Mouse (Mus musculus): ENCODE data around the gene Hoxd1. TPM values are rescaled to one million over a fixed set of nuclear protein-coding genes. Genes with fewer than 3 reads are reported as not detected.

The Hoxd1 gene
- polyA plus RNA-seq, 1 experiment from 2014 or later: 0.80 TPM

- no peaks in the 10 kb centered on the region for H3K36me3 ChIP-seq (replicated peaks; ENCODE audit: control insufficient read depth, insufficient read depth, low read depth, low read length)
Measured at GRCm38 (mm10) chr2:74721882-74722281, 40.9 kb upstream of the Hoxd1 start.

GRCm38 (mm10) chr2:74722949-74723348 is 39.8 kb upstream of the Hoxd1 start:
- ATAC-seq (replicated peaks; ENCODE audit: insufficient number of reproducible peaks, low FRiP score, low TSS enrichment, low read depth) (no peak), DNase-seq (ENCODE audit: low spot score) (no peak)
- peaks cover 91% of the 10 kb centered on the region for H3K27me3 ChIP-seq (ENCODE audit: control insufficient read depth, insufficient read depth, low read length)
- no peaks in the 10 kb centered on the region; the same call in none of the 2 replicates for H3K4me1 ChIP-seq (ENCODE audit: control insufficient read depth, insufficient read depth, low read length)
- 1% methylated on average over 8 of the region's 8 CpGs for WGBS
- H3K27ac ChIP-seq (replicated peaks; ENCODE audit: low read depth, low read length): no peak overlapping the region
- H3K36me3 ChIP-seq (replicated peaks; ENCODE audit: control insufficient read depth, insufficient read depth, low read depth, low read length): no peaks in the 10 kb centered on the region
- no peak overlapping the region for H3K4me3 ChIP-seq (ENCODE audit: low read depth, low read length)
- H3K9me3 ChIP-seq (replicated peaks; ENCODE audit: control insufficient read depth, low read length): no peaks in the 10 kb centered on the region
- no peak overlapping the region for H3K4me2 ChIP-seq (ENCODE audit: low read depth, low read length)
- no peak overlapping the region for H3K9ac ChIP-seq (replicated peaks; ENCODE audit: low read length)

More at GRCm38 (mm10) chr2:74721882-74722281, 40.9 kb upstream of the Hoxd1 start:
- no peak overlapping the region for H3K4me2 ChIP-seq (ENCODE audit: low read depth, low read length)
- H3K9ac ChIP-seq (replicated peaks; ENCODE audit: low read length): no peak overlapping the region
- no peaks in the 10 kb centered on the region for H3K9me3 ChIP-seq (replicated peaks; ENCODE audit: control insufficient read depth, low read length)
- ATAC-seq (replicated peaks; ENCODE audit: insufficient number of reproducible peaks, low FRiP score, low TSS enrichment, low read depth): no peak
- 3% methylated on average over 6 of the region's 6 CpGs for WGBS
- H3K4me3 ChIP-seq (ENCODE audit: low read depth, low read length): no peak overlapping the region
- peaks cover 87% of the 10 kb centered on the region for H3K27me3 ChIP-seq (ENCODE audit: control insufficient read depth, insufficient read depth, low read length)
- DNase-seq (ENCODE audit: low spot score): no peak
- H3K4me1 ChIP-seq (ENCODE audit: control insufficient read depth, insufficient read depth, low read length): no peaks in the 10 kb centered on the region
- H3K27ac ChIP-seq (replicated peaks; ENCODE audit: low read depth, low read length): no peak overlapping the region

GRCm38 (mm10) chr2:74724244-74725015 is 38.4 kb upstream of the Hoxd1 start:
- DNase-seq (ENCODE audit: low spot score) (no peak), ATAC-seq (replicated peaks; ENCODE audit: insufficient number of reproducible peaks, low FRiP score, low TSS enrichment, low read depth) (no peak)
- no peak overlapping the region for H3K27ac ChIP-seq (replicated peaks; ENCODE audit: low read depth, low read length)
- H3K4me1 ChIP-seq (ENCODE audit: control insufficient read depth, insufficient read depth, low read length): no peaks in the 10 kb centered on the region; the same call in none of the 2 replicates
- no peak overlapping the region for H3K9ac ChIP-seq (replicated peaks; ENCODE audit: low read length)
- no peak overlapping the region for H3K4me2 ChIP-seq (ENCODE audit: low read depth, low read length)
- H3K36me3 ChIP-seq (replicated peaks; ENCODE audit: control insufficient read depth, insufficient read depth, low read depth, low read length): no peaks in the 10 kb centered on the region
- H3K27me3 ChIP-seq (ENCODE audit: control insufficient read depth, insufficient read depth, low read length): peaks cover 97% of the 10 kb centered on the region
- H3K9me3 ChIP-seq (replicated peaks; ENCODE audit: control insufficient read depth, low read length): no peaks in the 10 kb centered on the region
- H3K4me3 ChIP-seq (ENCODE audit: low read depth, low read length): no peak overlapping the region
- 8% methylated on average over 7 of the region's 7 CpGs for WGBS

- no peak for DNase-seq (ENCODE audit: low spot score)
- Histone ChIP-seq H3K4me3 (ENCODE audit: low read depth, low read length) (no peak overlapping the region), H3K27ac (replicated peaks; ENCODE audit: low read depth, low read length) (no peak overlapping the region), H3K4me2 (ENCODE audit: low read depth, low read length) (no peak overlapping the region), H3K36me3 (replicated peaks; ENCODE audit: control insufficient read depth, insufficient read depth, low read depth, low read length) (no peaks in the 10 kb centered on the region), H3K27me3 (ENCODE audit: control insufficient read depth, insufficient read depth, low read length) (peaks cover 95% of the 10 kb centered on the region), H3K9me3 (replicated peaks; ENCODE audit: control insufficient read depth, low read length) (no peaks in the 10 kb centered on the region), H3K4me1 (ENCODE audit: control insufficient read depth, insufficient read depth, low read length) (no peaks in the 10 kb centered on the region; the same call in none of the 2 replicates), H3K9ac (replicated peaks; ENCODE audit: low read length) (no peak overlapping the region)
- WGBS: 2% methylated on average over 17 of the region's 17 CpGs
- no peak for ATAC-seq (replicated peaks; ENCODE audit: insufficient number of reproducible peaks, low FRiP score, low TSS enrichment, low read depth)
Measured at GRCm38 (mm10) chr2:74725171-74725570, 37.6 kb upstream of the Hoxd1 start.

- no peak for ATAC-seq (replicated peaks; ENCODE audit: insufficient number of reproducible peaks, low FRiP score, low TSS enrichment, low read depth)
- Histone ChIP-seq H3K4me2 (ENCODE audit: low read depth, low read length) (peak within 1 kb of the TSS; percentile 36), H3K4me3 (ENCODE audit: low read depth, low read length) (peak within 1 kb of the TSS; percentile 16), H3K27ac (replicated peaks; ENCODE audit: low read depth, low read length) (no peak within 1 kb of the TSS), H3K4me1 (ENCODE audit: control insufficient read depth, insufficient read depth, low read length) (no peaks in the 10 kb centered on the region; the same call in none of the 2 replicates), H3K36me3 (replicated peaks; ENCODE audit: control insufficient read depth, insufficient read depth, low read depth, low read length) (no peaks in the 10 kb centered on the region), H3K9ac (replicated peaks; ENCODE audit: low read length) (no peak within 1 kb of the TSS), H3K9me3 (replicated peaks; ENCODE audit: control insufficient read depth, low read length) (no peaks in the 10 kb centered on the region), H3K27me3 (ENCODE audit: control insufficient read depth, insufficient read depth, low read length) (peaks cover 95% of the 10 kb centered on the region)
- 5% methylated on average over 5 of the region's 5 CpGs for WGBS
- no peak for DNase-seq (ENCODE audit: low spot score)
Measured at GRCm38 (mm10) chr2:74726551-74726950, 36.2 kb upstream of the Hoxd1 start, which contains the start of gene Gm28230. Gm28230 (plus strand) TSS chr2:74726728.

- ATAC-seq (replicated peaks; ENCODE audit: insufficient number of reproducible peaks, low FRiP score, low TSS enrichment, low read depth) (no peak), DNase-seq (ENCODE audit: low spot score) (no peak)
- Histone ChIP-seq H3K4me3 (ENCODE audit: low read depth, low read length) (peak overlapping the region; percentile 16), H3K9ac (replicated peaks; ENCODE audit: low read length) (no peak overlapping the region), H3K4me2 (ENCODE audit: low read depth, low read length) (peak overlapping the region; percentile 36), H3K27me3 (ENCODE audit: control insufficient read depth, insufficient read depth, low read length) (peaks cover 95% of the 10 kb centered on the region), H3K4me1 (ENCODE audit: control insufficient read depth, insufficient read depth, low read length) (no peaks in the 10 kb centered on the region; the same call in none of the 2 replicates), H3K27ac (replicated peaks; ENCODE audit: low read depth, low read length) (no peak overlapping the region), H3K36me3 (replicated peaks; ENCODE audit: control insufficient read depth, insufficient read depth, low read depth, low read length) (no peaks in the 10 kb centered on the region), H3K9me3 (replicated peaks; ENCODE audit: control insufficient read depth, low read length) (no peaks in the 10 kb centered on the region)
- under 1% methylated on average over 43 of the region's 43 CpGs for whole genome bisulfite sequencing
Measured at GRCm38 (mm10) chr2:74726973-74727639, 35.7 kb upstream of the Hoxd1 start.

- under 1% methylated on average over 25 of the region's 25 CpGs for WGBS
- no peaks in the 10 kb centered on the region for H3K9me3 ChIP-seq (replicated peaks; ENCODE audit: control insufficient read depth, low read length)
- H3K4me3 ChIP-seq (ENCODE audit: low read depth, low read length): peak overlapping the region; percentile 16
- no peak overlapping the region for H3K9ac ChIP-seq (replicated peaks; ENCODE audit: low read length)
- H3K36me3 ChIP-seq (replicated peaks; ENCODE audit: control insufficient read depth, insufficient read depth, low read depth, low read length): no peaks in the 10 kb centered on the region
- no peaks in the 10 kb centered on the region; the same call in none of the 2 replicates for H3K4me1 ChIP-seq (ENCODE audit: control insufficient read depth, insufficient read depth, low read length)
- H3K27me3 ChIP-seq (ENCODE audit: control insufficient read depth, insufficient read depth, low read length): peaks cover 95% of the 10 kb centered on the region
- DNase-seq (ENCODE audit: low spot score) (no peak), ATAC-seq (replicated peaks; ENCODE audit: insufficient number of reproducible peaks, low FRiP score, low TSS enrichment, low read depth) (no peak)
- H3K4me2 ChIP-seq (ENCODE audit: low read depth, low read length): peak overlapping the region; percentile 36
- no peak overlapping the region for H3K27ac ChIP-seq (replicated peaks; ENCODE audit: low read depth, low read length)
Measured at GRCm38 (mm10) chr2:74727640-74728302, 35.0 kb upstream of the Hoxd1 start.
